Mouse (Mus musculus) gastrocnemius, postnatal 4 days (tissue): ENCODE results near the gene Rabgef1. TPM values are rescaled to one million over a fixed set of nuclear protein-coding genes. Genes with fewer than 3 reads are reported as not detected.

ENCODE experiments used
- DNase-seq, 2 experiments: peaks; one replicate each; pipeline ENCODE4 v3.0.0; 2021 to 2022; ENCODE audit warnings: low spot score in 2 of 2, mixed read lengths in 2 of 2
- long read RNA-seq, 2 experiments: library from polyadenylated mRNA; stranded (forward); transcript quantifications; one replicate each; pipeline ENCODE4 v2.0.0; 2021
- total RNA-seq, 2 experiments: library from RNA; stranded (reverse); gene quantifications; 2 replicates each; pipeline ENCODE4 v1.2.3; 2021

Rabgef1 gene
- 10 to 100 TPM; 34.9 to 37.5 TPM for total RNA-seq
- long read RNA-seq, experiment 1, transcript Rabgef1-203 (9 exons, 2,690 nt) = major isoform, 18 of 44 reads
- long read RNA-seq, experiment 1, partial matches to known transcripts = 4 of 44 reads
- long read RNA-seq, experiment 1, other reads (novel, unspliced or antisense) = 20 of 44 reads
- long read RNA-seq, experiment 2, transcript Rabgef1-203 (9 exons, 2,690 nt) = major isoform, 14 of 36 reads
- long read RNA-seq, experiment 2, partial matches to known transcripts = 2 of 36 reads
- long read RNA-seq, experiment 2, other reads (novel, unspliced or antisense) = 20 of 36 reads

DNA sequence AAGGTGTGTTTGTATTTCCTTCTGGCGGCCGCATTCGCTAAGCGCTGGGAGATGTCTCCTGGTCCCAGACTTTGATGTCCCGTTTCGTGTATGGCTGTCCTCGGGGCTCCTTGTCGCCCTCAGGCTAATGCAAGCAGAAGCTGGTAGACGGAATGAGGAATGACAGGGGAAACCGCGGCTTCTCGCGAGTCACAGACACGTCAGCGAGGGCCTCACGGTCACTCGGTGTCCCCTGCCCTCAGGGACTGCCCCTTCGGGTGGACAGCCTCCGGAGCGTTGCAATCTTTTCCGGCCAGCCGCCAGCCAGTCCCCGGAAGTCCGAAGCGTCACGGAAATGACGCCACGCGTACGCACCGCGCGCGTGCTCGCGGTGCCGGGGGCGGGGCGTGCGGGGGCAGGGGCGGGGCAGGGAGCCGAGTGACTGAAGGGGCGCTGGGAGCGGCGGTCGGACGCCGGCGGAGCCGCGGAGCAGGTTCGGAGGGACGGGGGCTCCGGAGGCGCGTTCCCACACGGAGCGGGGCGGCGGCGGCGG lies at the start of gene Rabgef1:
Gene Rabgef1, plus strand, starts transcription at position 376 of the 532 bp plus-strand sequence.
- DNase-seq = peak; percentile 92 to 94

DNA sequence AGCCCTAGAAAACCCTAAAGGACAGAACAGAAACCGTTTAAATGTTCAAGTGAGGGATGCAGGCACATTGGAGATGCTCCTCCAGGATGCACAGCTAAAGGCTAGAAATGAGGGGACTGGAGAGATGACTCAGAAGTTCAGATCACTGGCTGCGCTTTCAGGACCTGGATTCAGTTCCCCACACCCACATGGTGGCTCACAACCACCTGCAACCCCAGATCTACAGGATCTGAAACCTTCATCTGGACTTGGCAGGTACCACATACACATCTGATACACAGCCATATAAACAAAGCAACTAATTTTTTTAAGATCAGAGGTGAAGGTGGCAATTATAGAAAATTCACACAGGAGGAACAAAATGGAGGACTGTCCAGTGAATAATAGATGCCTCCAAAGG lies 49.2 kb upstream of the Rabgef1 start:
- DNase-seq = no peak

DNA sequence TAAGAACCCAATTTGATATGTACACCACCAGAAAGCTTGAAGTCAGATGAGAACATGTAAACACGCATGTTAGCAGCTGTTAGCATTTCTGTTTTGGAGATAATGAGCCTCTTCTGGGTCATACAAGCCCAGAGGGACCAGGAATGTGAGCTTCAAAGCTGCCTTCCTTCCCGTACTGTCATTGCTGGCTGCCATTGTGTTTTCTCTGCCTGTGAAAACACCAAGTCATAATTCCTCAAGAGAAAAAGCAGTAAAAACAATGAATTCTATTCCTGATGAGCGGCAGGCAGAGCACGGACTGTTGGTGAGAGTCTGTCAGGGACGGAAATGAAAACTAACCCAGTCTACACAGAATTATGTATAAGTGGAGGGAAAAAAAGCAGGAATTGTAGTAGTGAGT lies 47.3 kb upstream of the Rabgef1 start:
- DNase-seq = no peak

DNA sequence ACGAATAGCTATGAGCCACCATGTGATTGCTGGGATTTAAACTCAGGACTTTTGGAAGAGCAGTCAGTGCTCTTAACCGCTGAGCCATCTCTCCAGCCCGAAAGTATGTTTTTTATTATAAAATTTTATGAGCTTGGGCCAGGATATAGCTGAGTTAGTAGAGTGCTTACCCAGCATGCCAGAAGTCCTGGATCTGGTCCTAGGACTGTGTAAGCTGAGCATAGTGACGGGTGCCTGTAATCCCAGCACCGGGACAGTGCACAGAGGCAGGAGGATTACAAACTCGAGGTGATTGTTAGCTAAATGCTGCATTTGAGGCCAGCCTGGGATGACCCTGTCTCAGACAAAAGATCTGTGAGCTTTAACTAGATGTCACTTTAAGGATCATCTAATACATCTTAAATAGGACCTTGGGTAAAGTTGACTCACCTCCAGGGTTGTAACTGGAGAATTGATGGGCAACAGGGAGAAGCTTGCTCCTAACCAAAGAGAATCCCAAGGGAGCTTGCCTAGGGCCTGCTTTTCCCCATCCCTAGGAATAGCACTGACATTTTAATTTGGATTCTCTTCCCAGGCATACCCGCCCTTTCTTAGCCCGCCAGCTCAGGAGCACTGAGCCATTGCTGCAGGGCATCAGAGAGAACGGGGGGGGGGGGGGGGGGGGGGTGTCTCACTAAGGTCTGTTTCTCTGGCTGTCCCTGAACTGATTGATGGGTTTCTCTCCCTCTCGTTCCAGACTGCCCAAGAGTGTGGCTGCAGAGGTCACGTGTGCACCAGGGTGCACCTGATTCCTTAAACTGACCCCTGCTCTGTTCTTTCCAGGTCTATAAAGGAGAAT lies 42.7 kb upstream of the Rabgef1 start:
- DNase-seq = peak in 1 of 2 experiments; percentile 22

DNA sequence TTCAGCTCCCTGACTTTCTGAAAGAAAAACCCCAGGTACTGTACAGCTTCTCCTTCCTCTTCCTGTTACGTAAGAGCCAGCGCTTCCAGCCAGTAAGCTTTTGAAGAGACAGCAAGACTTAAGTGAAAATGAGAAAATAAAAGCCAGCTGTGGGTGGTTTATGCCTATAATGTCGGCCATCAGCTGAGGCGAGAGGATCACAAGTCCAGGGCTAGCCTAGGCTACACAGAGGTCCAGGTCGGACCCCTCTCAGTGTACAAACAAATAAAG lies 42.1 kb upstream of the Rabgef1 start:
- DNase-seq = no peak

DNA sequence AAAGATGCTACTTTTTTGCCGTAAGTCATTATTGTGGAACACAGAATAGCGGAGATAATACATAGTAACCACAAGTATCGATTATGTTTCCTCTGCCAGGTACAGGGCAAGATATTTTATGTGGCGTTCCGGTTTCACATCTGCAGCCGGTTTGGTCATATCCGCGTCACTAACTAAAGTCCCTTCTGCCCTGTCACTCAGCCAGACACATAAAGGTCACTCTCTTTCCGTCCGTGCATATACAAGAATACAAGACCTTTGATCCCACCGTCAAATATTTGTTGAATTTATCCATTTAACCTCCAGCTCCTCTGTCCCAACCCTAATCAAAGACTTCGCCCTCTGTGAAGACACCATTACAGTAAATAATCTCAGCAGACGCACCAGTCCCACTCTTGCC lies 35.0 kb upstream of the Rabgef1 start:
- DNase-seq = no peak

DNA sequence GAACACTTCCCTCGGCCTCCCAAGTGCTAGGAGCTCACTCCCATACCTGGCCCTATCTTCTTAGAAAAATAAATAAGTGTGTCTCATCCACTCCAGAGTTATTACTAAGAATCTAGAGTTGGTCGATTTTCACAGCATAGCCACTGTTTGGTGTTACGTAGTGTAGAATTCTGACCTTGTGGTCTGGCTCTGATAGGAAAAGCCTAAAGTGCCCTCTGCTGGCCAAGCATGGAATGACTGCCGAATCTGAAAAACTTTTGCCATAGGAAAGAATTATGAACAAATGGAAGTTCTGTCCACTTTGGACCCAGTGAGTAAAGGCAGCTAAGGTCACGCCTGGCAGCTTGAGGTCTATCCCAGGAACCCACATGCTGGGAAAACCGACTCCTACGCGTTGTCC lies 32.2 kb upstream of the Rabgef1 start:
- peak; percentile 61 to 75 for DNase-seq

DNA sequence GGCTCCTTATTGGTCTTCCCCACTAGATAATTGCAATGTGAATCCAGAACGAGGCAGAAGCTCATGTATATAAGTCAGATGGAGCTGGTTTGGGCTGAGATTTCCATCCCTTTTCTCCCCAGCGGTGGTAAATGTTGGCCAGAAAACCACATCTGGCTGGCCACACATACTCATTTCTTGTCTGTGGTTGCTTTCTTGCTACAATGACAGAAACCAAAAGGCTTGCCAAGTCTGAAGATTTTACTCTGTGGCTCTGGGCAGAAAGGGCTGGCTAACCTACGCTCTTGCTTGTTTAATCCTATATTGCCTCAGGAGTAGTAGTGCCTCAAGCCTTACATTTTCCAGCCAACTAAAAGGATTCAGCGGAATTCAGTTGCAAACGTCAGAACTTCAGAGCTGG lies 30.5 kb upstream of the Rabgef1 start:
- DNase-seq = no peak

DNA sequence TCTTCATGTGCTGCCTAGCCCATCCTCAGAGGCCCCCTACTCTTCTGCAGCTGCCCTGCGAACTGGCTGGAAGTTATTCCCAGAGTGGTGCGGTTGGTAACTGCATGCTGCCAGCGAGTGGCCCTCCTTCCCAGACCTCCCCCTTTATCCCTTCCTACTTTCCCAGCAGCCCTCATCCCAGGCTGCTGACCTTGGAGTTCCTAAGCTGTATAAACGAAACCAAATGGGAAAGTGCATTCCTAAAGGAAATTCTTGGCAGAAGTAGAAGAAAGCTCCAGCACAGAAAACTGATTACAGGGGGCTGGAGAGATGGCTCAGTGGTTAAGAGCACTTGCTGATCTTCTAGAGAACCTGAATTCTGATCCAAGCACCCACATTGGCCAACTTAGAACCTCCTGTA lies 29.6 kb upstream of the Rabgef1 start:
- no peak for DNase-seq

DNA sequence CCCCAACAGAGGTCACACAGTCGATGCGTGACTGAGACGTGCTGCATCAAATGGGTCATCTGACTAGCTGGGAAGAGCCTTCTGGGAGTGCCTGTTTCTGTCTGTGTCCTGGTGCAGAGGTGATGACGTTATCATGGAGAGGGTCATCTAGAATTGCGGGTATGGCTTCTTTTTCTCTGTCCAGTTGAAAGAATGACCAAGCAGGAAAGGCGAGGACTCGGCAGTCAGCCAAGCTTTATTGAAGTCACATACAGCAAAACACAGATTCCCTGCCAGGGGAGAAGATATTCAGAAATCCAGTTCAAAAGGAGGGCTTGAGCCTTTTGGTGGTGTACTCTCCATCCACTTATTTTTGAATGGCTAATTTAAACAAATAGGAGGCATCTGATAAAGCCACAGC lies 28.5 kb upstream of the Rabgef1 start:
- DNase-seq = no peak

DNA sequence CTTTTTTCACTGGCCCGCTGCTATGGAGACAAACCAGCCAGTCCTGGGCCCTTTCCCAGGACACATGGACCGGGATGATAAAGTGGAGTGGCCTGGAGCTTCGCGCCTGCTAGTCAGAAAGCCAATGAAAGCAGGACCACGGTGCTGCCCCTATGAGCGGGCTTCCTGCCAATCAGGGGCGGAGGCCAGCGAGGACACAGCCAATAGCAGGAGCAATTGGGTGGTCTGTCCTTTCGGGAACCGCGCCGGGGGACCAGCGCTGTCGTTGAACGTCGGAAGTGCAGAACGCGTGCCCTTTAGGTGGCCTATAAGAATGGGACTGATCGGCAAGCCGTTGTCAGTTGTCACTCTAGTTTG lies 27.6 kb upstream of the Rabgef1 start:
- peak; percentile 38 to 72 for DNase-seq

DNA sequence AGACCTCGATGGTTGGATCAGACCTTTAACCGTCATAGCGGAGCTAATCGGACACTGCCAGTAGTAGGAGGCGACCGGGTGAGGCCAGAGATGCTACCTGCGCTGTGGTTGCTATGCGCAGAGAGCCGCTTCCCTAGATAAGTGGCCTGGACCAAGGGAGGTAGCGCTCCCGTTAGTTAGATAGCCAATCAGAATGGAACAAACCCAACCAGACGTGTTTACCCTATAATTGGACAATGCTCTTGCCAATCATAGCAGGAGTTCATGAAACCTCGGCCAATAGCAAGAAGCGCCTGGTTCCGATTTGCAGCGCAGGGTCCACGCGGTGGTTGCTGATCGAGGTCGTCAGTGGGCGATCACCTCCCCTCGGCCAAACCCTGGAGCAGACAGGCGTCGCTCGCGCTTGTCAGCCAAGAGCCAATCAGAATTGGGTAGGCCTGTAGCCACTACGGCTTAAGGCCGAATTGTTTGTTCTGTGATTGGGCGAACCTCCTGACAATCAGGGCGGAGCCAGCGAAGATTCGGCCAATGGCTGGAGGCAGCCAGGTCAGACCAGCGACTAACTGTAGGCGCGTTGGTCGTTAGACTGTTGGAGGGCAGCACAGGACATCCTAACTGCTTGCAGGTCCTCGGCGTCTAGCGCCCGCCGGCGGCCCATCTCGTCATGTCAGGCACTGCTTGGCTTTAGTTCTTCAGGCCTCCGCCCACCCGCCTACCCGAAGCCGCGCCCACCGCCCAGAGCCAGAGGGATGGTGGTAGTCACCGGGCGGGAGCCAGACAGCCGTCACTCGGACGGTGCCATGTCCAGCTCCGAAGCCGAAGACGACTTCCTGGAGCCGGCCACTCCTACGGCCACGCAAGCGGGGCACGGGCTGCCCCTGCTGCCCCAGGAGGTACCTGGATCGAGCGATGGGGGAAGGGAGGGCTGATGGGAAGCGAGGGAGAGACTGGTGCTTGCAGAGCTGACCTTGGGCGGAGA lies 27.0 kb upstream of the Rabgef1 start, which contains the start of gene Kctd7:
Gene Kctd7, plus strand, starts transcription at position 528 of the 979 bp plus-strand sequence.
- DNase-seq = peak; percentile 86 to 96

DNA sequence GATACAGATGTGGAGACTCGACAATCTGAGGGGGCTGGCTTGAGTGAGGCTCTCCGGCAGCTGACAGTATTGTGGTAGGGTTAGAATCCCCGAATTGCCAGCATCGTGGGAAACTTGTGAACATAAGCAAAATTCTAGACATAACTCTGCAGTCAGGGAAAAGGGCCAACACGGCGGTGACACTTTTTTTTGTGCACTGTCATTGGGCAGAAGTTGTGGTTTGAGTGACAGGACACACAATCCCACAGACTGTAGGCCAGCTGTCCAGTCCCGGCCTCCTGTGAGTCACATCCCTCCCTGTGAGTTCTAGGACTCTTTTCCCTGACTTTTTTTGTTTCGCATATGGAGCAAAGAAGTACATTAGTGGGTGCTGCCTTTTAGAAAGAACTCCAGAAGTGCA lies 25.6 kb upstream of the Rabgef1 start:
- DNase-seq = no peak

DNA sequence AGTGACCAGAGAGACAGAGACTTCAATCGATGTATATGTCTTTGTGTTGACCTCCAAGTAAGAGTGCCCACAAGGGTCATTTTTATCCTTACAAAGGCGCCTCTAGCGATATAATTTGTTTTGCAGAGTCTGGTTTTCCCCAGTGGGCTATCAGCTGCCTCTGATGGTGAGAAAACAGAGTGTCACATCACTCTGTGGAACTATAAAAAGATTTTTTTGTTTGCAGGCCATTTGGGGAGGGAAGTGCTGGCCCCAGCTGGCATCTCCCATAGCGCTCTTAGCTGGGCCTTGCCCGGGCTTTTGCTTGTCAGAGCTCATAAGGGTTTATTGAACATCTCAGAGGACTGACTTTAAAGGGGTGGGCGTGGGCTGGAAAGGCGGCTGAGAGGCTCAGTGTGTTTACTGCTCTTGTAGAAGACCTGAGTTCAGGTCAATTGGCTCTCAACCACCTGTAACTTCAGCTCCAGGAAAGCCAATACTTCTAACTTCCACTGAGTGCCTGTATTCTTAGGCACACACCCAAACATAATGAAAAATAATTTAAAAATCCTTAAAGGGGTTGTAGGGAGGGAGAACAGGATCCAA lies 21.8 kb upstream of the Rabgef1 start:
- no peak for DNase-seq

DNA sequence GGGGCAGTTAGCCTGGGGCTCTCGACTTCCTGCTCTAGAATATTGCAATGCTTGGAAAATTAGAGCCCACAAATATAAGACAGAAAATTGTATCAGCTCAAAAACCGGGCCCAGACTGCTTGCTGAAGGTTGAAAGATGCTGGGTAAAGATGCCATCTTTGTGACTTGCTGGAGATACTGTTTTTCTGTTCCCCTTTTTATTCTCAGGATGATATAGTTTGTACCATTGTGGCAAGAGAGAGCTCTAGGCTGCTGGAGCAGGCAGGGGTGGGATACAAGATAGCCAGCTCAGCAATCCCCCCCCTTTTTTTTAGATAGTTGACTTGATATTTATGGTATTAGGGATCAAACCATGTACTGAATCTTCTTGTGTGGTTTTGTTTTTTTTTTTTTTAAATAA lies 17.3 kb upstream of the Rabgef1 start:
- no peak for DNase-seq

DNA sequence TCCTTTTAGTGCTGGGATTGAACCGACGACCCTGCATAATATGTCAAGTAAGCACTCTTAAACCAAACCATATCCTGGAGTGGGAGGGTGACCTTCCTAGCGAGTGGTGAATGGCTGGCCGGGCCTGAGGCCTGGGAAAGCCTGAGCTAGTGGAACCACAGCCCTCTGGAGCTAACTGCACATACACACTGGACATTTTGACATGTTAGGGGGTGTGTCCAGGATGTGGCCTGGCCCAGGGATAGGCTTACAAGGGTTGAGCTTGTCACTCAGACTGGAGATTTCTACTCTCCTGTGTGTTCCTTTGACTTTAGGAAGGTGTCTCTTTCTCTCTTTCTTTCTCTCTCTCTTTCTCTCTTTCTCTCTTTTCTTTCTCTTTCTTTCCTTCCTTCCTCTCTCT lies 13.1 kb upstream of the Rabgef1 start:
- no peak for DNase-seq

DNA sequence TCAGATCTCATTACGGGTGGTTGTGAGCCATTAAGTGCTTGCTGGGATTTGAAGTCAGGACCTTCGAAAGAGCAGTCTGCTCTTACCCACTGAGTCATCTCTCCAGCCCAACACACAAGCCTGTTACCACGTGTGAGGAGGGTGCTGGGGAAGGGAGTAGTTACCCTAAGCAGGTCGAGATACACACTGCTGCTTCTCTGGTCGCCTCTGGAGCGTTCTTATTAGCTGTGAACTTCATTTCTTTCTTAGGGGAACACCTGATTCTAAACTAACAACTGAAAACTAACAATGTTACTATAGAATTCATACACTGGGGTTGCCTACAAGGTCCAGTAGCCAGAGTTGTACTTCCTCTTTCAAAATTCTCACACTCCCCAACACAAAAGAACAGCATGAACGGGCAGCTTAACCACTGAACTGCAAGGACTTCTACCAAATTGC lies 11.8 kb upstream of the Rabgef1 start:
- DNase-seq = no peak

DNA sequence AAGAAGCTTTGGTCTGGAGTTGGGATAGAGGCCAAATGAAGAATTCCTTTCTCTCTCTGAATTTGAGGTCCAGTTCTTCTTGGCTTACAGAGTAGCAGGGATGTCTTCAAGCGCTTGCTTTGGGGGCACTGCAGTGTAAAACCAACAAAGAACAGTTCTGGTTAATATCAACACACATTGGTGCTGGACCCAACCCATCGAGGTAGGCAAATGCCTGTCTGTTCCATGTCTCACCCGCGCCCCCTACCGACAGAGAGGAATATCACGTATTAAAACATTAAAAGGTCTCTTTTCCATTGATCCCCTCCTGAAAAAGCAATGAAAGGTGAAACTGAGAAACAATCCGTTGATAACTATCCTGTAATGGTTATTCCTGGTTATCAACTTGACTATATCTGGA lies 7.9 kb upstream of the Rabgef1 start:
- peak; percentile 58 to 75 for DNase-seq

DNA sequence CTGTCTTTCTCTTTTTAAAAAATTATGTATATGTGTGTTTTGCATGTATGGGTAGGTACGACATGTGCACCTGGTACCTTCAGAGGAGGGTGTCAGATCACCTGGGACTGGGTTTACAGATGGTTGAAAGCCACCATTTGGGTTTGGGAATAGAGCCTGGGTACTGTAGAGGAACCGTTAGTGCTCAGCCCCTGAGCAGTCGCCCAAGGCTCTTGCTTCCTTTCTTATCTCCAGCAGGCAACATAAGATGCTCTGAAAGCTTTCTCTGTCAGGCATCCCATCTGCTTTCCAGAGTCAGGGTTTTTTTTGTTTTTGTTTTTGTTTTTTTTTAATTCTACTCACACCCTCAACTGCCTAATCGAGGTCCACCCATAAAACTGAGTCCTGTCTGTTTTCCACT lies 6.4 kb upstream of the Rabgef1 start:
- DNase-seq = no peak

DNA sequence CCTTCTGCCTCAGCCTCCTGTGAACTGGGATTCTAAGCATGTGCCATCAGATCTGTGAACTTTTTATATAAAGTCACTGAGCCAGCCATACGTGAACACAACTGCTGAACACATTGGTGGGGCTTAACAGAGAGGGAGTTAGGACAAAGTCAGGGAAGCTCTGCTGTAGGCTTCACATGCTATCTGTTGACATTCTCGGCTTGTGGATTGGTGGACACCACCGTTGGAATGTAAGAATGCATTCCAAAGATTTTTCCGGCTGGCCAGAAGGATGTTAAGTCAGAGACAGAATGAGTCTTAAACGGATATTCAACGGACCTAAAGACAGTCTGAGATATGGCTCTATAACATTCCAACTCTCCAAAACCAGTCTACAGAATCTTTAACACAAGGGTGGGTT lies 2.5 kb upstream of the Rabgef1 start:
- no peak for DNase-seq
